Mouse (Mus musculus) hindbrain, postnatal 0 days (tissue): ENCODE measurements at regions not wholly inside any gene's neighbourhood (a gene's known extent, or its start where the extent isn't known, plus 50 kb on each side); places are given as distances from the start of the nearest gene placed in this dataset.

Source experiments
- ATAC-seq: fragments of 200-750 bp; cut with Nextera tagmentation; 2 replicates; pipeline ENCODE4 v1.8.0; 2017; ENCODE audit warnings: mild to moderate bottlenecking, moderate TSS enrichment, moderate library complexity
- DNase-seq: peaks from one replicate; pipeline ENCODE4 v3.0.0-alpha.2; 2015; ENCODE audit warnings: low spot score
- H3K27ac ChIP-seq: fragments of 300-500 bp; sonication (generic); 2 replicates; pipeline ENCODE4 v1.5.1; 2014; ENCODE audit warnings: mild to moderate bottlenecking
- H3K27me3 ChIP-seq: fragments of 300-500 bp; sonication (generic); 2 replicates; pipeline ENCODE4 v1.6.1; 2014; ENCODE audit warnings: low read length, mixed read lengths; ENCODE audit not compliant: insufficient read depth
- H3K36me3 ChIP-seq: fragments of 300-500 bp; sonication (generic); 2 replicates; pipeline ENCODE4 v1.6.1; 2014; ENCODE audit warnings: low read length, mixed read lengths; ENCODE audit not compliant: insufficient read depth
- H3K4me1 ChIP-seq: fragments of 300-500 bp; sonication (generic); 2 replicates; pipeline ENCODE4 v1.6.1; 2014; ENCODE audit warnings: antibody characterized with exemption, low read length, mixed read lengths; ENCODE audit not compliant: insufficient read depth
- H3K4me2 ChIP-seq: fragments of 300-500 bp; sonication (generic); 2 replicates; pipeline ENCODE4 v1.6.1; 2014; ENCODE audit warnings: low read depth, mild to moderate bottlenecking, low read length, moderate library complexity, mixed read lengths
- H3K4me3 ChIP-seq: fragments of 300-500 bp; sonication (generic); 2 replicates; pipeline ENCODE4 v1.5.1; 2014; ENCODE audit warnings: low read length
- H3K9ac ChIP-seq: fragments of 300-500 bp; sonication (generic); replicated peaks from 2 replicates; pipeline ENCODE4 v1.6.1; 2014; ENCODE audit warnings: mild to moderate bottlenecking, low read length, moderate library complexity, mixed read lengths
- H3K9me3 ChIP-seq: fragments of 300-500 bp; sonication (generic); 2 replicates; pipeline ENCODE4 v1.6.1; 2016; ENCODE audit warnings: low read length, mixed read lengths
- CTCF ChIP-seq: IDR thresholded peaks from 2 replicates; pipeline ENCODE4 v1.5.1; 2016; ENCODE audit warnings: antibody characterized with exemption, control low read depth, low read depth
- WGBS: fragments of 180-500 bp; shearing (Covaris S2); extraction: QIAGEN DNeasy Blood & Tissue Kit; methylation state at CpG from one replicate; pipeline ENCODE4 v1.1.7; 2014; 5-methylcytosine and 5-hydroxymethylcytosine counted together

GRCm38 (mm10) chr15:25305801-25306200, 107.8 kb downstream of the Basp1 start:
- DNase-seq (no peak), ATAC-seq (no peak)
- no peaks in the 10 kb centered on the region for H3K36me3 ChIP-seq
- no peak overlapping the region for H3K4me2 ChIP-seq
- no peak overlapping the region for H3K4me3 ChIP-seq
- H3K9me3 ChIP-seq, result no peaks in the 10 kb centered on the region
- no peak overlapping the region for H3K9ac ChIP-seq
- H3K27me3 ChIP-seq, result no peaks in the 10 kb centered on the region
- no peak for TF ChIP-seq CTCF
- no peaks in the 10 kb centered on the region for H3K4me1 ChIP-seq
- 94% methylated on average over 1 of the region's 1 CpGs for WGBS
- no peak overlapping the region for H3K27ac ChIP-seq

GRCm38 (mm10) chr15:25303379-25303778, 110.2 kb downstream of the Basp1 start:
- Histone ChIP-seq H3K36me3 (no peaks in the 10 kb centered on the region), H3K4me3 (no peak overlapping the region), H3K9me3 (no peaks in the 10 kb centered on the region), H3K27ac (no peak overlapping the region), H3K27me3 (no peaks in the 10 kb centered on the region), H3K4me1 (no peaks in the 10 kb centered on the region), H3K4me2 (no peak overlapping the region), H3K9ac (no peak overlapping the region)
- 80% methylated on average over 3 of the region's 3 CpGs for WGBS
- ATAC-seq (no peak), DNase-seq (no peak)
- no peak for TF ChIP-seq CTCF

- DNase-seq (peak; percentile 68), ATAC-seq (no peak)
- Histone ChIP-seq H3K36me3 (no peaks in the 10 kb centered on the region), H3K4me3 (no peak overlapping the region), H3K4me1 (no peaks in the 10 kb centered on the region), H3K27ac (no peak overlapping the region), H3K4me2 (no peak overlapping the region), H3K27me3 (no peaks in the 10 kb centered on the region), H3K9ac (no peak overlapping the region), H3K9me3 (no peaks in the 10 kb centered on the region)
- WGBS, result 43% methylated on average over 8 of the region's 8 CpGs
- no peak for TF ChIP-seq CTCF
Measured at GRCm38 (mm10) chr15:25302671-25303294, 110.8 kb downstream of the Basp1 start.

GRCm38 (mm10) chr15:25301810-25302209, 111.8 kb downstream of the Basp1 start:
- Histone ChIP-seq H3K4me3 (no peak overlapping the region), H3K36me3 (no peaks in the 10 kb centered on the region), H3K4me1 (peaks cover 3% of the 10 kb centered on the region; the same call in 1 of the 2 replicates), H3K9me3 (no peaks in the 10 kb centered on the region), H3K27me3 (no peaks in the 10 kb centered on the region), H3K27ac (no peak overlapping the region), H3K4me2 (no peak overlapping the region), H3K9ac (no peak overlapping the region)
- ATAC-seq (no peak), DNase-seq (no peak)
- no peak for TF ChIP-seq CTCF
- 61% methylated on average over 3 of the region's 3 CpGs for WGBS

- DNase-seq, result no peak
- H3K27ac ChIP-seq, result no peak overlapping the region
- H3K4me2 ChIP-seq, result no peak overlapping the region
- no peaks in the 10 kb centered on the region for H3K27me3 ChIP-seq
- TF ChIP-seq CTCF, result no peak
- H3K9me3 ChIP-seq, result no peaks in the 10 kb centered on the region
- no peak overlapping the region for H3K4me3 ChIP-seq
- 36% methylated on average over 5 of the region's 5 CpGs for WGBS
- ATAC-seq, result no peak
- H3K9ac ChIP-seq, result no peak overlapping the region
- peaks cover 3% of the 10 kb centered on the region; the same call in 1 of the 2 replicates for H3K4me1 ChIP-seq
- no peaks in the 10 kb centered on the region for H3K36me3 ChIP-seq
Measured at GRCm38 (mm10) chr15:25297278-25297677, 116.3 kb downstream of the Basp1 start.

- Histone ChIP-seq H3K27ac (no peak overlapping the region), H3K9ac (no peak overlapping the region), H3K9me3 (no peaks in the 10 kb centered on the region), H3K4me3 (no peak overlapping the region), H3K36me3 (no peaks in the 10 kb centered on the region), H3K27me3 (no peaks in the 10 kb centered on the region), H3K4me1 (peaks cover 3% of the 10 kb centered on the region; the same call in 1 of the 2 replicates), H3K4me2 (no peak overlapping the region)
- 73% methylated on average over 11 of the region's 11 CpGs for WGBS
- ATAC-seq (no peak), DNase-seq (no peak)
- no peak for TF ChIP-seq CTCF
Measured at GRCm38 (mm10) chr15:25296714-25297113, 116.8 kb downstream of the Basp1 start.

GRCm38 (mm10) chr15:25295753-25296152, 117.8 kb downstream of the Basp1 start:
- DNase-seq (no peak), ATAC-seq (no peak)
- WGBS, result 94% methylated on average over 6 of the region's 6 CpGs
- Histone ChIP-seq H3K27me3 (no peaks in the 10 kb centered on the region), H3K4me3 (no peak overlapping the region), H3K27ac (no peak overlapping the region), H3K4me2 (no peak overlapping the region), H3K9me3 (no peaks in the 10 kb centered on the region), H3K36me3 (no peaks in the 10 kb centered on the region), H3K9ac (no peak overlapping the region), H3K4me1 (peaks cover 3% of the 10 kb centered on the region; the same call in 1 of the 2 replicates)
- no peak for TF ChIP-seq CTCF
